Mouse (Mus musculus) liver, adult 2 months (tissue): ENCODE results near the gene Sarnp. TPM values are rescaled to one million over a fixed set of nuclear protein-coding genes. Genes with fewer than 3 reads are reported as not detected.

Experiments
- DNase-seq: peaks from one replicate; pipeline ENCODE4 v3.0.0-alpha.2; 2011; ENCODE audit warnings: low read depth, low spot score; ENCODE audit errors: extremely low read depth
- H3K27ac ChIP-seq: fragments of 200-500 bp; replicated peaks from 2 replicates; pipeline ENCODE4 v1.5.1; 2012; ENCODE audit warnings: low read depth, mild to moderate bottlenecking, control low read depth, inconsistent platforms, low read length; ENCODE audit not compliant: insufficient read depth
- H3K27me3 ChIP-seq: fragments of 200-500 bp; 2 replicates; pipeline ENCODE4 v1.6.1; 2012; ENCODE audit warnings: mild to moderate bottlenecking, moderate library complexity, low read length, inconsistent platforms; ENCODE audit not compliant: control insufficient read depth, insufficient read depth
- H3K36me3 ChIP-seq: fragments of 200-500 bp; 2 replicates; pipeline ENCODE4 v1.6.1; 2012; ENCODE audit warnings: low read length, inconsistent platforms; ENCODE audit not compliant: control insufficient read depth, insufficient read depth
- H3K4me1 ChIP-seq: fragments of 200-500 bp; 2 replicates; pipeline ENCODE4 v1.6.1; 2011; ENCODE audit warnings: low read length; ENCODE audit not compliant: control insufficient read depth, insufficient read depth
- H3K4me3 ChIP-seq: fragments of 200-500 bp; 2 replicates; pipeline ENCODE4 v1.5.1; 2011; ENCODE audit warnings: low read depth, mild to moderate bottlenecking, control low read depth, low read length, moderate library complexity; ENCODE audit not compliant: insufficient read depth
- H3K79me2 ChIP-seq: fragments of 200-500 bp; 2 replicates; pipeline ENCODE4 v1.6.1; 2012; ENCODE audit warnings: inconsistent platforms, mild to moderate bottlenecking, low read length, moderate library complexity; ENCODE audit not compliant: control insufficient read depth, insufficient read depth
- H3K9ac ChIP-seq: fragments of 200-500 bp; 2 replicates; pipeline ENCODE4 v1.6.1; 2012; ENCODE audit warnings: low read depth, mild to moderate bottlenecking, control low read depth, inconsistent platforms, low read length
- CTCF ChIP-seq: fragments of 200-500 bp; IDR thresholded peaks from 2 replicates; pipeline ENCODE4 v1.5.1; 2011; ENCODE audit warnings: low read depth, low read length, control low read depth
- POLR2A ChIP-seq: fragments of 200-500 bp; IDR thresholded peaks from 2 replicates; pipeline ENCODE4 v1.6.1; 2011; ENCODE audit warnings: low read length, control low read depth; ENCODE audit not compliant: insufficient read depth; ENCODE audit errors: extremely low read depth
- WGBS: fragments of 180-500 bp; shearing (Covaris S2); methylation state at CpG from one replicate; pipeline ENCODE4 v1.1.7; 2018; 5-methylcytosine and 5-hydroxymethylcytosine counted together
- polyA plus RNA-seq: library from polyadenylated mRNA; depleted of rRNA; stranded (reverse); fragments of >200 nt; gene quantifications from 2 replicates; pipeline ENCODE4 v1.2.3, GENCODE M21; 2012
- total RNA-seq: library from RNA; depleted of rRNA; stranded (reverse); fragments of >200 nt; gene quantifications from 2 replicates; pipeline ENCODE4 v1.2.3, GENCODE M21; 2014

Gene Sarnp
- total and polyA plus RNA-seq, 2 experiments = 6.7 to 25.8 TPM

DNA sequence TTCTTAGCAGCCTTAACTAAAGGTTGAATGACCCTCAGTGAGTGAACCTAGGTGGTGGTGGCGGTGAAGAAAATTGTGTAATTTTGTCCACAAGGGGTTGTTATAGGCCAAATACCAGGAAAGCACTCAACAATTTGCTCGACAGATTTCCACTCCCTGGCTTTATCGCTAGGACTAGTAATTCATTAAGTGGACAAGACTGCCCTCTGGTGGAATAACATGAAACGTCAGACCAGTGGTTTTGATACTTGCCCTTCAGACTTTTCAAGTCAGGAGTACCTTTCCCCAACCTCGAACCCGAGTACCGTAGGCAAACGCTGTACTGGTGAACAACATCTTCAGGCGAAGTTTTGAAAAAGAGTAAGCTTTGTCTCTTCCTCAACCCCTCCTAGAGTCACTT is 78.3 kb downstream of the Sarnp start:
- TF ChIP-seq POLR2A = no peak
- peak; percentile 49 for TF ChIP-seq CTCF
- WGBS = under 1% methylated on average over 9 of the region's 9 CpGs
- Histone ChIP-seq H3K4me3 (no peak overlapping the region), H3K27me3 (peaks cover 12% of the 10 kb centered on the region; the same call in 1 of the 2 replicates), H3K27ac (no peak overlapping the region), H3K9ac (no peak overlapping the region), H3K4me1 (peaks cover 7% of the 10 kb centered on the region; the same call in 1 of the 2 replicates), H3K36me3 (no peaks in the 10 kb centered on the region), H3K79me2 (no peaks in the 10 kb centered on the region)
- DNase-seq = peak; percentile 74

GRCm38 (mm10) chr10:128895952-128896693 is 79.0 kb downstream of the Sarnp start:
- Histone ChIP-seq H3K4me1 (peaks cover 4% of the 10 kb centered on the region; the same call in 1 of the 2 replicates), H3K9ac (no peak overlapping the region), H3K27me3 (peaks cover 5% of the 10 kb centered on the region; the same call in 1 of the 2 replicates), H3K4me3 (no peak overlapping the region), H3K27ac (no peak overlapping the region), H3K36me3 (no peaks in the 10 kb centered on the region), H3K79me2 (no peaks in the 10 kb centered on the region)
- TF ChIP-seq CTCF = no peak
- TF ChIP-seq POLR2A = no peak
- WGBS = 20% methylated on average over 17 of the region's 17 CpGs
- no peak for DNase-seq

- 37% methylated on average over 1 of the region's 1 CpGs for WGBS
- H3K4me1 ChIP-seq = peaks cover 3% of the 10 kb centered on the region; the same call in 1 of the 2 replicates
- no peak overlapping the region for H3K9ac ChIP-seq
- peaks cover 4% of the 10 kb centered on the region; the same call in 1 of the 2 replicates for H3K27me3 ChIP-seq
- no peaks in the 10 kb centered on the region for H3K79me2 ChIP-seq
- TF ChIP-seq CTCF = no peak
- TF ChIP-seq POLR2A = no peak
- no peak overlapping the region for H3K4me3 ChIP-seq
- H3K27ac ChIP-seq = no peak overlapping the region
- DNase-seq = no peak
- H3K36me3 ChIP-seq = no peaks in the 10 kb centered on the region
Observed at GRCm38 (mm10) chr10:128896807-128897206, 79.7 kb downstream of the Sarnp start.

DNA sequence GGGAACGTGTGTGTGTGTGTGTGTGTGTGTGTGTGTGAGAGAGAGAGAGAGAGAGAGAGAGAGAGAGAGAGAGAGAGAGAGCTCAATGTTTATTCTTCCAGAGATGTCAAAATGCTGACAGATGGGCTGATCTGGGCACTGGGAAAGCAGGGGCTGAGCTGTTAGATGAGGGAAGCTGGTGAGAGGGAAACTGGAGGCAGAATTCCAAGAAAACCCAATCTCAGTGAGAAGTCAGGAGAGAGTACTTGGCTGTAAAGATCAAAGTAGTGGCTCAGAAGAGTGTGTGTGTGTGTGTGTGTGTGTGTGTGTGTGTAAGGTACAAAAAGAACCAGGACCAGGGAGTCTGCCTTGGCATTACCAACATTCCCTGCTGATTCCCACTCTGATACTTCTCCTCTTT is 80.4 kb downstream of the Sarnp start:
- Histone ChIP-seq H3K36me3 (no peaks in the 10 kb centered on the region), H3K9ac (no peak overlapping the region), H3K27ac (no peak overlapping the region), H3K79me2 (no peaks in the 10 kb centered on the region), H3K4me1 (peaks cover 3% of the 10 kb centered on the region; the same call in 1 of the 2 replicates), H3K4me3 (no peak overlapping the region), H3K27me3 (peaks cover 4% of the 10 kb centered on the region; the same call in 1 of the 2 replicates)
- 13% methylated on average over 1 of the region's 1 CpGs for WGBS
- TF ChIP-seq CTCF = no peak
- TF ChIP-seq POLR2A = no peak
- no peak for DNase-seq

DNA sequence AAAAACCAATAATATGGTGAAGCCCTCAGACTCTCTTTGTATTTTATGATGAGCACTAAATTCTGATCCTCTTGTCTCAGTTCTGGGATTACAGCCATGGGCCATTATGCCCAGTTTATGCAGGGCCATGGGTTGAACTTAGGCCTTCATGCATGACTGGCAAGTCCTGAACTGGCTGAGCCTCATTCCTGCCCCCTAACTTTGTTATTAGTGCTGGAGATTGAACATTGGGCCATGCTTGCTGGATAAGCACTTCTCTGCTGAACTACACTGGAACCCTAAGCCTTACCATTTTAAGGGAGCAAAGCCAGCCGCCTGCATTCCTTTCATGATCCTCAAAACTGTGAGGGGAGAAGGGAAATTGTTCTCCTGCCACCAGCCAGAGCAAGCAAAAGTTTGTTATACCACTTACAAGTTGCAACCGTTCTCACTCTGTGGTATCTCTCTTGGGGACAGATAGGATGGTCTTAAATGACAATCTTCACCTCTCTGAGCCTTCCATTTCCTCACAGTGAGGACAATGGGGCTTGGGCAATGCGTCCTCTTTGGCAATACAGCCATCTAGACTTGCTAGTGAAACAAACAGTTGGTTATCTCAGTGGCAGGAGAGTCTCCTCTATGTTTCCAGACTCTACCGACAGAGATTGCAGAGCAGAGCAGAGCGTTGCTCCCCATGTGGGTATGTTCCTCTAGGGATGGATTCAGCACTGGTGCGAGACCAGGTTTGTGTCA is 82.8 kb downstream of the Sarnp start:
- DNase-seq = no peak
- H3K36me3 ChIP-seq = no peaks in the 10 kb centered on the region
- H3K4me1 ChIP-seq = peaks cover 3% of the 10 kb centered on the region; the same call in 1 of the 2 replicates
- TF ChIP-seq CTCF (no peak), POLR2A (no peak)
- 76% methylated on average over 6 of the region's 6 CpGs for WGBS
- H3K9ac ChIP-seq = no peak overlapping the region
- H3K27me3 ChIP-seq = 0 out of 2 replicates have a peak, but pooled peaks cover 4% of the 10 kb centered on the region
- H3K4me3 ChIP-seq = no peak overlapping the region
- H3K27ac ChIP-seq = no peak overlapping the region
- H3K79me2 ChIP-seq = no peaks in the 10 kb centered on the region
